Mouse (Mus musculus): Measurements from ENCODE around the gene Grb7.

DNA sequence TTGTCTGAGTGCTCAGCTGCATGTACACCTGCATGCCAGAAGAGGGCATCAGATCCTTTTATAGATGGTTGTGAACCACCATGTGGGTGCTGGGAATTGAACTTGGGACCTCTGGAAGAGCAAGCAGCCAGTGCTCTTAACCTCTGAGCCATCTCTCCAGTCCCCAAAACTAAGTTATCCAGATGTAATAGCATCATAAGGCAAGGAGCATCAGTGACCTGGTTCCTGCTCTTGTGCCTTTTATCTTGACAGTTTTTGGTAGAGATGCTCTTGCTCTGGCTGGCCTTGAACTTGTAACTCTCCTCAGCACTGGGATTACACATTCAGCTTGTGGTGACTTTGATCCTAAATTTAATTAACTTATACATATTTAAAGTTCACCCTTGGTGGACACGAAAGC lies 2.5 kb upstream of the Grb7 start:
- no peak for TF ChIP-seq CTCF (IDR thresholded peaks at IDR 0.05; ENCODE audit: extremely low read depth, insufficient read length, insufficient replicate concordance, low read depth, low read length)
- TF ChIP-seq POLR2A (IDR thresholded peaks at IDR 0.05; ENCODE audit: low read depth, low read length), result no peak

Data from small intestine, adult 2 months (tissue).